Mouse (Mus musculus): ENCODE data around the gene Bst1.

The Bst1 gene

DNA sequence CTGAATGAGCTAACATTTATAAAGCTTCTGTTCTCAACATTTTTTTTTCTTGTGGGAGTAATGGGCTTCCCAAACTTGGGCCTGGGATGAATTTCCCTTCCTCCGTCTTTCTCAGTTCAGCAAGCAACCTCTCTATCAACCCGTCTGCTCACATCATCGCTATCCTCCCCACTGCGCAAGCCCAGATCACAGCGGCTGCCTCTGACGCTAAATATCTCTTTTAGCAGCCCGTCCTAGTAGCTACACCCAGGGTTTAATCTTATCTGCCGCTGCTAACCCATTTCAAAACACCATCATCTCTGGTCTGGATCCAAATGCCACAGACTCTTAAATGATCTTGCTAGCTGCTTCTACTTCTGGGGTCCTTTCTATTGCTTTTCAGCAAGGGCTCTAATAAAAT is 41.0 kb downstream of the Bst1 start:
- no peak for DNase-seq (ENCODE audit: low spot score)

DNA sequence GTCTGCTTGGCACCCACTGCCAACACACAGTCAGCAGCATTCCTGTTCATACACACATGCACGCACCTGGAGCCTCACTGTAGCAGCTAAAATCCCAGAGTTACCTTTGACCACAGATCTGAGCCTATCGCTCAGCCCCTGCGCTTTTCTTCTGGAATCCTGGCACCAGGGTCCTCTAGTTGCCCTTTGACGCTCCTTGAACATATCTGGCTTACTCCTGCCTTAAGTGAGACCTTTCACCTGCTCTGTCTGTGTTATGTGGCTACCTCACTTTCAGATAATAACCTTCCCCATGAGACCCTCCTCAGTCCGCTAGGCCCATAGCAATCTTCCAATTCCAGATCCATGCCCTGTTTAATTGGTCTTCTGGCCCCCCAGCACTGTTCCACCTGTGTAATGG is 41.4 kb downstream of the Bst1 start:
- DNase-seq (ENCODE audit: low spot score): no peak

DNA sequence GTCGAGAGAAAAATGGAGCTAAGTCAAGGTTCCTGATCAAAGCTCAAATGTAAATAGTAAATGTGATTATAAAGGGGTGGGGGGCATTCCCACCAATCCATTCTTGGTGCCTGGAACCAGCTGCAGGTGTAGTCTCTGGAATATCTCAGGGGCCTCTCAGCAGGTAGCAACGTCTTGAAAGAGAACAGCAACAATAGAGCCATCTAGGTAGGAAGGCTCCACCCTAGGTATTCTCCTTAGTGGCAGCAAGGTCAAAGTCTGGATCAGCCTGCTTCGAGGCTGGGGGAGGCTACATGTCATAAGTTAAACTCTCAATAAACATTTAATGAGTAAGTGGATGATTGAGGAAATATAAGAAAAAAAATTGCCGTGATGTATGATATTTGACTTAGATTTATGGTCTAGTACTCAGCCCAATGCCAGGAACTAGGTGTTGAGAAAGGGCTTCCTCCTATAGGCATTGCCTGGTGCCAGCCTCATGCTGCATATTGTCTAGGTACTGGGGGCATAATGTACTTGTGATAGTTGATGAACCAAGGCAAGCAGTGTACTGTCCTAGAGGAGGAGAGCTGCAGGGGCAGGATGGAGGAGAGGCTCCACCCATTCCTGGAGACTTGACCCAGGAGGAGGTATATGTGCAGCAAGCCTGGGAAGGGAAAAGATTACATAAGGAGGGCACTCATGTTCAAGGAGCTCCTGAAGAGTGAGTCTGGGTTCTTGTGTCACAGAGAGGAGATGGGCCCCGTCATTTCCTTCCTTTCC is 42.2 kb downstream of the Bst1 start:
- DNase-seq (ENCODE audit: low spot score): no peak

DNA sequence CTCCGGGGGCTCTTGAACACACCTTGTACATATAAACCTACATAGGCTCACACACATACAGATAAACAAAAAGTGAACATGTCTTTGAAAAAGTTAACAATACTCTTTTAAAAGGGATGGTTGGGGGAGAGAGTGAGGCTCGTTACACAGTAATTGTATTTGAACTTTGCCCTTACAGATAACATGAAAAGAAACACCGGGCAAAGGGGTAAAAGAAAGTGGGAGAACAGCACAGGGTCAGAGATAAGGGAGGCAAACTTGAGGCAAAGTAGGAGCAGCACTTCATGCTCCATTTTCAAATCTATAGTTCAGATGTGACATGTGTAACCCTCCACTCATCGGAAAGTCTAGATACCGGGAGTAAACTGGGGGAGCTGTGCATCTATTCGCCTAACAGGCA is 45.0 kb downstream of the Bst1 start:
- DNase-seq (ENCODE audit: low spot score): no peak

DNA sequence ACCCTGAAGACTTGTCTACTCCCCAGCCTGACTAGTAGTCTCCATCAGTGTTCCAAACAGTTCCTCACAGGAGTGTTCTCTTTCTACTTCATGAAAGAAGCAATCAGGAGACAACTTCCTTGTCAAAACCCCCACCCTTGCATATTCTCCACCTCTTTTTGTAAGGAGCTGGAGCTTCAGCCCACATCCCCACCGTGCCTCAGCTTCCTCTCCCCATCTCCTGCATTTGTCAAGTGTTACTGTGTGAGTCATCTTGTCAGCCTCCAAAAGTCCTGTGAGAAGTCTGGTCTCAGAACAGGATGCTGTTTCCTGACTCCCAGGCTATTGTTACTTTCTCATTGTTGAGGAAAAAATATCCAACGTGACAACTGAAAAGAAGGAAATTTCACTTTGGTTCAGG is 46.6 kb downstream of the Bst1 start:
- no peak for DNase-seq (ENCODE audit: low spot score)

DNA sequence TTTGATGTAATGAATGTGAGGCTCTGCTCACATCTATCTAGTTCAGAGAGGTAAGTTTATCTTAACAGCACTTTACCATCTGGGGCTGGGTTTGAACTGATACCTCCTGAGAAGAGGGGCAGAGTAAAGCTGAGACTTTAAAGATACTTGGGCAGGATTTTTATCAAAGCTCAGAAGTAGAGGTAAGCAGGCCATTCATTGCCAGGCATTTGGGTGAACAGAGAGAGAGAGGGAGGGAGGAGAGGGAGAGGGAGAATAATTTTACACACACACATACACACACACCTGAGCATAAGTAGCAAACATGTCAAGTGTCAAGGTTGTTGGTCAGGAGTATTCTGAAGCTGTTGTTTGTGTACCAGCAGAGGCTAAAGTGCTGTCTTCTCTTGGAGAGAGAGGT is 49.6 kb downstream of the Bst1 start, which contains the start of gene Cd38:
Gene Cd38, plus strand, starts transcription at position 301 of the 400 bp plus-strand sequence.
- no peak for DNase-seq (ENCODE audit: low spot score)

DNA sequence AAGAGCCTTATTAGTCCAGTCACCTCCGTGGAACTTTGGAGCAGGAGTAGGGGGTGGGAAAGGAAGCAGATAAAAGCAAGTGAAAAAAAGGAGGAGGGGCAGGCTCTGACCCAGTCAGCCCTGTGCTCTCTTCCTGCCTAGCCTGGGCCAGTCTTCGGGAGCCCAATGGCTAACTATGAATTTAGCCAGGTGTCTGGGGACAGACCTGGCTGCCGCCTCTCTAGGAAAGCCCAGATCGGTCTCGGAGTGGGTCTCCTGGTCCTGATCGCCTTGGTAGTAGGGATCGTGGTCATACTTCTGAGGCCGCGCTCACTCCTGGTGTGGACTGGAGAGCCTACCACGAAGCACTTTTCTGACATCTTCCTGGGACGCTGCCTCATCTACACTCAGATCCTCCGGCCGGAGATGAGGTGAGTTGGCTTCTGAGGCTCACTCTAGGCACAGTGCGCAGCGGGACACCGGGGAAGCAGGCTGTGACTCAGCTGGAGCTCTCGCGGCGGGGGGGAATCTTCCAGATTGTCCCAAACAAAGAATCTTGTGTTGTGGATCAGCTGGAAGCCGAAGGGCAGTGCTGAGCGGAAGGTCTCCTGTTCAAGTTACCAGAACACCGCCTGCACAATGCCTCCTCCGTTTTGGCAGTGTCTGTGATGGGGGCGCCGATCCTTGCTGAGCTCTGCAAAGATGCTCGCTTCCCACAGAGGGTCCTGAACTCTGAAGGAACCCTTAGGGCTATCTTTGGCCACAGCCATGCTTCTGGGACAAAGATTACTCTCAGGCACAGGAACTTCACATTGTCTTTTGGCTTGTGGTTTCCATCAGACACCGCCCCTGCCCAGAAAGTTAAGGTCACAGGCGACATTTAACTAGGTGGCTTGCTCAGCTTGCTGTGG is 50.3 kb downstream of the Bst1 start:
- peak; percentile 47 for DNase-seq (ENCODE audit: low spot score)

DNA sequence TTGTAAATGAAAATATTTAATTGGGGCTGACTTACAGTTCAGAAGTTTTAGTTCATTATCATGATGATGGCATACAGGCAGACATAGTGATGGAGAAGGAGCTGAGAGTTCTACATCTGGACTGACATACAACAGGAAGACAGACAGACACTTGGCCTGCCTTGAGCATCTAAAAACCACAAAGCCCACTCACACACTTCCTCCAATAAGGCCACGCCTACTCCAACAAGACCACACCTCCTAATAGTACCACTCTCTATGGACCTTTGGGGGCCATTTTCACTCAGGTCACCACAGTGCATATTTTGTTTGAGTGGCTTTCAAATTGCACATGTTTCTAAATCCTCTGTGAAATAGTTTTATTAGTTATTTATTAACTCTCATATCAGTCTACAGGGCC is 53.2 kb downstream of the Bst1 start:
- DNase-seq (ENCODE audit: low spot score): no peak

DNA sequence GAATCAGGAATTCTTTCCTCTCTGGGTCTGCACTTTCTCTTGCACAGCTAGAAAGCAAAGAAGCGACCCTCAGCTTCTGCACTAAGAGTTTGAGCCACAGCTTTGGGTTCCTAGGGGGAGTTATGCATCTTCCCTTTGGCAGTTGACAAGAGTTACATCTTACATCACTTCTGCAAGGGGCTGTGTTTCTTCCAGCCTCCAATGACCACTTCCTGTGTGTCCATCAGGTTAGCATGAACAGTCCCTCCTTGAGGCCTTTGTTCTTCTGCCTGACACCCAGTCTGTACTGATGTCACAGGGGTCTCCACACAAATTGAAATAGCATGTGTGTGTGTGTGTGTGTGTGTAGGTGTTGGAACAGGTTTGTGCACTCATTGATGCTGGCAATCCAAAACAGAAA is 54.0 kb downstream of the Bst1 start:
- DNase-seq (ENCODE audit: low spot score): no peak

DNA sequence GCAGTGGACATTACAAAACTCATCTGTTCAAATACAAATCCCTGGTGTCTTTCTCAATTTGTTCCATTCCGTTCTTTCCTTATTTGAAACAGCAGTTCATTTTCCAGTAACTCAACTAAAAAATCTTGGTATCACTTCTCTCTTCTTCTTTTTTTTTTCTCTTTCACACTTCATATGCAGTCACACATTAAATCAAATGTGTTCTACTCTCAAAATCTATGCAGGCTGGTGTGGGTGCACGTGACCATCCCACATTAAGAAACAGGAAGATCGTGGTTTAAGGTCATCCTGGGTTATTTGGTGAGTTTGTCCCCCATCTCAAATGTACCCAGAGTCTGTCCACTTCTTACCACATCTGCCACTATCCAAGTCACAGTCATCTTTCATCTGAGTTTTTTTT is 63.3 kb downstream of the Bst1 start:
- DNase-seq (ENCODE audit: low spot score): no peak

DNA sequence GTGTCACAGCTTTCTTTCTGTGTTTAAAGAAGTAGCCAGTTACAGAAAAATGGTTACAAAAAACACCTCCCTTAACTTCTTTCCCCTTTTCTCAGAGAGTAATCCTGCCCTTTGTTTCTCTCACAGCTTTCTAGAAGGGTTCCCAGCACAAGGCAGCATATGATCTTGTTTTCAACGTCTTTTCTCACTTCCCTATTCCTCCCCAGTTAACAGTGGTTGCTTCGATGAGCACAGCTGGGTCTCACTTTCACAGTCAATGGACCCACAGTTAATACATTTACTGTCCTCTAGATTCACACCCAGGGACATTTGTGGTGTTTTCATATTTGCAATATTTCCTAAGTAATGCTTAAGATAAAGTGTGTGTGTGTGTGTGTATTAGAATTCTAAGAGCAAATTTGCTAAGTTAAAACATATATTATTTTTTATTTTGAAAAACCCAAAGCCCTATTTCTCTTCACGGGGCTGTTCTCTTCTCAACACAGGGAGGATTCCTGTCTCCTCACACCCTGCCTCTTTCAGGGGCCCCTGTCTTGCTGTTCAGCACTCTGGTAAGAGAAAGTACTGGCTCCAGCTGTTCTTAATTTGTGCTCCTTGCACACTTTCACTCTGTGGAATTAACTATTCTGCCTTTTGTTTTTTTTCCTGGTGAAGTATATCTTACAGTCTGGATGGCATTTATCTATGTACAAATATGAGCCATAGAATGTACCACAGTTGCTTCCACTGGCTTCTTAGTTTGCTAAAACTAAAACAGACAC is 66.6 kb downstream of the Bst1 start:
- peak; percentile 20 for DNase-seq (ENCODE audit: low spot score)

DNA sequence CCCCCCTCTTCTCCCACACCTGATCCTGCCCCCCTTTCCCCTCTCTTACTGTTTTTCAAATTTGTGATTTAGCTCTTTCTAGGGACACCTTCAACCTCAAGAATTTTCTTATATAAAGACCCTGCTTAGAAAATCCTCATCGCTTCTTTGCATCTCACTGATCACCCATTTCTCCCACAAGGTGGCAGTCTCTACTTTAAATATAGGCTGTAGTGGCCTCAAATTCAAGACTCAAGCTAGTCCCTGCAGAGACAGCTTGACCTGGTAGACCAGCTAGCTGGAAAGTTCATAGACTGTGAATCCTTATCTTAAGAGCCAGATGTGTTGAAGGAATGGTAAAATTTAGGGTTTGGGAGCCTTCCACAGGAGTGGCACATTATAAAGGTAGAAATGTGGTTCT is 73.7 kb downstream of the Bst1 start:
- DNase-seq (ENCODE audit: low spot score): peak; percentile 56
